Mouse (Mus musculus): ENCODE data around the gene Tfdp1. TPM values are rescaled to one million over a fixed set of nuclear protein-coding genes. Genes with fewer than 3 reads are reported as not detected.

Tfdp1 gene
- 13.3 and 22.7 TPM in 2 replicates for polyA plus RNA-seq (2012; rRNA removed)

GRCm38 (mm10) chr8:13338255-13338860 is at the start of gene Tfdp1:
TSS of gene Tfdp1 (plus strand) at chr8:13338751.
- Histone ChIP-seq H3K27me3 (ENCODE audit: control insufficient read depth, insufficient read depth, low read length) (no peaks in the 10 kb centered on the region), H3K4me3 (ENCODE audit: low read depth, low read length) (peak within 1 kb of the TSS; percentile 84), H3K4me1 (ENCODE audit: control insufficient read depth, insufficient read depth, insufficient read length, low read length) (peaks cover 6% of the 10 kb centered on the region; the same call in 1 of the 2 replicates), H3K27ac (ENCODE audit: insufficient read depth, low read depth, low read length) (no peak within 1 kb of the TSS), H3K36me3 (ENCODE audit: control insufficient read depth, insufficient read depth, low read length) (peaks cover 7% of the 10 kb centered on the region)
- 5% methylated on average over 46 of the region's 72 CpGs for WGBS
- TF ChIP-seq CTCF (IDR thresholded peaks at IDR 0.05; ENCODE audit: extremely low read depth, insufficient read length, insufficient replicate concordance, low read depth, low read length) = no peak
- TF ChIP-seq POLR2A (IDR thresholded peaks at IDR 0.05; ENCODE audit: low read depth, low read length) = no peak; the same call in 1 of the 2 replicates

- H3K4me3 ChIP-seq (ENCODE audit: low read depth, low read length) = no peak overlapping the region
- H3K27me3 ChIP-seq (ENCODE audit: control insufficient read depth, insufficient read depth, low read length) = no peaks in the 10 kb centered on the region
- H3K4me1 ChIP-seq (ENCODE audit: control insufficient read depth, insufficient read depth, insufficient read length, low read length) = no peaks in the 10 kb centered on the region
- peak; percentile 90; the same call in 1 of the 2 replicates for TF ChIP-seq CTCF (IDR thresholded peaks at IDR 0.05; ENCODE audit: extremely low read depth, insufficient read length, insufficient replicate concordance, low read depth, low read length)
- TF ChIP-seq POLR2A (IDR thresholded peaks at IDR 0.05; ENCODE audit: low read depth, low read length) = no peak
- 20% methylated on average over 9 of the region's 9 CpGs for WGBS
- peaks cover 38% of the 10 kb centered on the region for H3K36me3 ChIP-seq (ENCODE audit: control insufficient read depth, insufficient read depth, low read length)
- H3K27ac ChIP-seq (ENCODE audit: insufficient read depth, low read depth, low read length) = no peak overlapping the region
Measured at GRCm38 (mm10) chr8:13292364-13292763, 46.2 kb upstream of the Tfdp1 start.

DNA sequence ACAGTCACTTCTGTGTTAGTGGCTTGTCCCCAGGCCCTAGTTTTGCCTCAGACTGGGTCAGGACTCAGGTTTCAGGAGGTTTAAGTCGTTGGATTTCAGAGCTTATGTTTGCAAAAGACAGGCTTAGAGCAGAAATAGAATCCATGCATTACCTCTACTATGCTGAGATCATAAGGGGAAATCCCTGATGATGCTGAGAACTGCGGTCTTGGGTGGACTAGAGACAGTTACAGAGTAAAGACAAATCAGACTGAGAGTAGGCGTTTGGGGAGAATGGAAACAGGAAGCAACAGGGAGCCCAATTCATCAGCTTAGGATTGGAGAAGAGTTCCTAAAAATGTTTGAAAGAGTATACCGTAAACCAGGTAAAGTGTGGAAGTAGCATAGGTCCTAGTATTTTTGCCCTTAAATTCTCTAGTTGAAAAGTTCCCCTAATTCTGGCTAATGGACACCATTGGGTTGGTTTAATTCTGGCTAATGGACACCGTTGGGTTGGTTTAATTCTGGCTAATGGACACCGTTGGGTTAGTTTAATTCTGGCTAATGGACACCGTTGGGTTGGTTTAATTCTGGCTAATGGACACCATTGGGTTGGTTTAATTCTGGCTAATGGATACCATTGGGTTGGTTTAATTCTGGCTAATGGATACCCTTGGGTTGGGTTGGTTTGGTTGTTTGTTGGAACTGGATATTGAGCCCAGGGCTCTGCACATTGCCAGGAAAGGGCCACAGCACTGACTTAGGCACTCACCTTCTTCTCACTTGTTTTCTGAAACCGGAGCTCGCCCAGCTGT is 44.7 kb upstream of the Tfdp1 start:
- no peaks in the 10 kb centered on the region for H3K4me1 ChIP-seq (ENCODE audit: control insufficient read depth, insufficient read depth, insufficient read length, low read length)
- H3K27me3 ChIP-seq (ENCODE audit: control insufficient read depth, insufficient read depth, low read length) = no peaks in the 10 kb centered on the region
- no peak for TF ChIP-seq CTCF (IDR thresholded peaks at IDR 0.05; ENCODE audit: extremely low read depth, insufficient read length, insufficient replicate concordance, low read depth, low read length)
- no peak for TF ChIP-seq POLR2A (IDR thresholded peaks at IDR 0.05; ENCODE audit: low read depth, low read length)
- no peak overlapping the region for H3K27ac ChIP-seq (ENCODE audit: insufficient read depth, low read depth, low read length)
- no peak overlapping the region for H3K4me3 ChIP-seq (ENCODE audit: low read depth, low read length)
- peaks cover 42% of the 10 kb centered on the region for H3K36me3 ChIP-seq (ENCODE audit: control insufficient read depth, insufficient read depth, low read length)
- WGBS = 91% methylated on average over 9 of the region's 9 CpGs

DNA sequence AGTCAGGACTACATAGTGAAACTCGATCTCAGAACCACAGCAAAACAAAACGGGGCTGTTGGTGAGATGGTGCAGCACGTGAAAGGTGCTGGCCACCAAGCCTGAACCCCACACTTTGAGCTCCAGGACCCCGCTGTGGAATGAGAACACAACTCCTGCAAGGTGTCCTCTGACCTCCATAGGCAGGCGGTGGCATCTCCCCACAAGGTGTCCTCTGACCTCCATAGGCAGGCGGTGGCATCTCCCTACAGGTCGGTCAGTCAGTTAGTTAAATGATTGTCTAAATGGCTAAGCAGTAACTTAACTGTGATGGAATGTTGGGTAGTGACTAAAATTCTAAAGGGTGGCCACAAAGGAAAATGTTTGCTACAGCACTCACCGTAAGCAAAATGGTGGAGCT is 39.0 kb upstream of the Tfdp1 start:
- Histone ChIP-seq H3K4me1 (ENCODE audit: control insufficient read depth, insufficient read depth, insufficient read length, low read length) (no peaks in the 10 kb centered on the region), H3K27me3 (ENCODE audit: control insufficient read depth, insufficient read depth, low read length) (no peaks in the 10 kb centered on the region), H3K36me3 (ENCODE audit: control insufficient read depth, insufficient read depth, low read length) (peaks cover 50% of the 10 kb centered on the region), H3K4me3 (ENCODE audit: low read depth, low read length) (no peak overlapping the region), H3K27ac (ENCODE audit: insufficient read depth, low read depth, low read length) (no peak overlapping the region)
- TF ChIP-seq POLR2A (IDR thresholded peaks at IDR 0.05; ENCODE audit: low read depth, low read length) = no peak
- no peak for TF ChIP-seq CTCF (IDR thresholded peaks at IDR 0.05; ENCODE audit: extremely low read depth, insufficient read length, insufficient replicate concordance, low read depth, low read length)
- WGBS = 94% methylated on average over 8 of the region's 8 CpGs

DNA sequence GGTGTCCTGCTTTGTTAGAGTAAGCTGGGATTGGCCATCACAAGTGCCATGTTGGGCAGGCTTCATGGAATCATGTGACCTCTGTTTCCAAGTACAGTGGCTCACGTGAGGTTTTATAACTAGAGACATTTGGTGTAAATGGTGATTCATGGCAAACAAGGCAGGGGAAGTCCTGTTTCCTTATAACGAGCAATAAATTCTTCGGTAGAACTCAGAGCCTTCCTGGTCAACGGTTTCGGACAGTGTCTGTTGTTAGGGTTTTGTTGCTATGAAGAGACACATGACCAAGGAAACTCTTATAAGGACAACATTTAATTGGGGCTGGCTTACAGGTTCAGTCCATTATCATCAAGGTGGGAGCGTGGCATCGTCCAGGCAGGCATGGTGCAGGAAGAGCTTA is 37.5 kb upstream of the Tfdp1 start:
- no peaks in the 10 kb centered on the region for H3K27me3 ChIP-seq (ENCODE audit: control insufficient read depth, insufficient read depth, low read length)
- H3K4me1 ChIP-seq (ENCODE audit: control insufficient read depth, insufficient read depth, insufficient read length, low read length) = no peaks in the 10 kb centered on the region
- peaks cover 40% of the 10 kb centered on the region for H3K36me3 ChIP-seq (ENCODE audit: control insufficient read depth, insufficient read depth, low read length)
- WGBS = 64% methylated on average over 7 of the region's 7 CpGs
- H3K4me3 ChIP-seq (ENCODE audit: low read depth, low read length) = no peak overlapping the region
- TF ChIP-seq CTCF (IDR thresholded peaks at IDR 0.05; ENCODE audit: extremely low read depth, insufficient read length, insufficient replicate concordance, low read depth, low read length) (no peak), POLR2A (IDR thresholded peaks at IDR 0.05; ENCODE audit: low read depth, low read length) (no peak)
- no peak overlapping the region for H3K27ac ChIP-seq (ENCODE audit: insufficient read depth, low read depth, low read length)

DNA sequence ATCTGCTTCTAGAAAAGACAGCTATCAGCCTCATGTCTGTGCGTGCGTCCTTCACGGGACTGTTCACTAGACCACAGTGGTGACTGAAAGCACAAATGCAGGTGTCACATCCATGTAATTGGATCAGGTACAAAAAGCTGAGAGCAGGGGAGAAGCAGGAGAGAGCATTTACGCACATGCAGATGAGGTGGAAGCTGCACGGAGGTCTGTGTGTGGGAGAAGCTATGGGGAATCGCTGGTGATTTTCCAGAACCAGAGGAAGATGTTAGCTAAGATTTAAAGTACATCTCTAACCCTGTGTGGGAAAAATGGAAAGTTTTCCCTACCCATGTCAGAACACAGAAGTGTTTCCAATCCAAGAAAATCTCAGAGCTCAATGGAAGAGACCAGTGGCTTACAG is 33.1 kb upstream of the Tfdp1 start:
- Histone ChIP-seq H3K4me1 (ENCODE audit: control insufficient read depth, insufficient read depth, insufficient read length, low read length) (no peaks in the 10 kb centered on the region; the same call in 1 of the 2 replicates), H3K4me3 (ENCODE audit: low read depth, low read length) (no peak overlapping the region), H3K27me3 (ENCODE audit: control insufficient read depth, insufficient read depth, low read length) (no peaks in the 10 kb centered on the region), H3K27ac (ENCODE audit: insufficient read depth, low read depth, low read length) (no peak overlapping the region), H3K36me3 (ENCODE audit: control insufficient read depth, insufficient read depth, low read length) (peaks cover 20% of the 10 kb centered on the region)
- TF ChIP-seq POLR2A (IDR thresholded peaks at IDR 0.05; ENCODE audit: low read depth, low read length) (no peak), CTCF (IDR thresholded peaks at IDR 0.05; ENCODE audit: extremely low read depth, insufficient read length, insufficient replicate concordance, low read depth, low read length) (no peak)
- WGBS = 93% methylated on average over 6 of the region's 6 CpGs

DNA sequence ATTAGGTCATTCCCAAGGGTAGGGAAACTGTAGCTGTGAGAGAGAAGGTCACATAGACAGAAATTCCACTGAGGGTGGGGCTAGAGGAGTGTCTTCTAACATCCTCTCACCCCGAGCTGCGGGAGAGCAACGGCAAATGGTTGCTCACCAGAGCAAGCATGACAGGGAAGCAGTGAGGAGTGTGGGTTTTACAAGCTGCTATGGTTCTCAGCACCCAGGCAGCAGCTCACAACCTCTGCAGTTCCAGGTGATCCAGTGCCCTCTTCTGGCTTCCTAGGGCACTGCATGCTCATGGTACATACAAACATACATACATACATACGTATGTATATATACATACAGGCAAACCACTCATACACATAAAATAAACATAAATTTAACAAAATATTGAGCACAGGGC is 32.7 kb upstream of the Tfdp1 start:
- no peaks in the 10 kb centered on the region for H3K27me3 ChIP-seq (ENCODE audit: control insufficient read depth, insufficient read depth, low read length)
- H3K27ac ChIP-seq (ENCODE audit: insufficient read depth, low read depth, low read length) = no peak overlapping the region
- TF ChIP-seq POLR2A (IDR thresholded peaks at IDR 0.05; ENCODE audit: low read depth, low read length) (no peak), CTCF (IDR thresholded peaks at IDR 0.05; ENCODE audit: extremely low read depth, insufficient read length, insufficient replicate concordance, low read depth, low read length) (no peak)
- 96% methylated on average over 4 of the region's 4 CpGs for WGBS
- no peak overlapping the region for H3K4me3 ChIP-seq (ENCODE audit: low read depth, low read length)
- H3K36me3 ChIP-seq (ENCODE audit: control insufficient read depth, insufficient read depth, low read length) = peaks cover 18% of the 10 kb centered on the region
- H3K4me1 ChIP-seq (ENCODE audit: control insufficient read depth, insufficient read depth, insufficient read length, low read length) = no peaks in the 10 kb centered on the region; the same call in 1 of the 2 replicates

Data from small intestine, adult 2 months (tissue).